Mouse (Mus musculus) layer of hippocampus, adult 9-11 months (tissue): ENCODE results near the gene Olfr896-ps1.

Experiments used
- DNase-seq: peaks from one replicate; pipeline ENCODE4 v3.0.0; 2022

Gene Olfr896-ps1

DNA sequence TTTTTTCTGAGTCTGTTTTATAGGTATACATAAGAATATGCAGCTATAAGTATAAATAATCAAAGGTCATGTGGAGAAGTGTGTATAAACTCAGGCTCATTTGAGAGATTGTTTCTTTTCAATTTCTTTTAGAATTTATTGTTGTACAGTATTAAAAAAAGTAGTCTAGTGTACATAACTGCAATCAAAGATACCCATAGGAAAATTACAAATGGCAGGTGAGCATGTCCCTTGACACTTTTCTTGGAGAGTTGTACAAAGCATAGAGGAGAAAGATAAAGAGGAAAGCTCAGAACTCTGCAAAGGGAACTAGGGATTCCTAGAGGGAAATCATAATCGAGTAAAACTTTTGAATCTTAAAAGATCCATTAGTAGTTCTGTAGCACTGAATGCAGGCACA is at the start of gene Olfr896-ps1:
Gene Olfr896-ps1, plus strand, starts transcription at position 301 of the 400 bp plus-strand sequence.
- DNase-seq = no peak

GRCm38 (mm10) chr9:38252474-38252873 is 38.4 kb upstream of the Olfr896-ps1 start, which contains the start of gene Olfr143:
Gene Olfr143 (plus strand): TSS chr9:38252774.
- DNase-seq = no peak

GRCm38 (mm10) chr9:38267551-38267950 is 23.4 kb upstream of the Olfr896-ps1 start, which contains the start of gene Olfr895:
Gene Olfr895 (plus strand): TSS chr9:38267851.
- no peak for DNase-seq

GRCm38 (mm10) chr9:38328760-38329159 is 37.9 kb downstream of the Olfr896-ps1 start, which contains the start of gene Olfr25:
Gene Olfr25 (plus strand): TSS chr9:38329060.
- DNase-seq = no peak
